Mouse (Mus musculus) hindbrain, embryonic 15.5 days (tissue): ENCODE results near the gene Phf13. TPM values are rescaled to one million over a fixed set of nuclear protein-coding genes. Genes with fewer than 3 reads are reported as not detected.

ENCODE experiments used
- ATAC-seq: fragments of 200-750 bp; cut with Nextera tagmentation; 2 replicates; pipeline ENCODE4 v1.8.0; 2017; ENCODE audit warnings: low read depth, moderate number of reproducible peaks, moderate TSS enrichment; ENCODE audit not compliant: low FRiP score
- H3K27ac ChIP-seq: fragments of 300-500 bp; sonication (generic); replicated peaks from 2 replicates; pipeline ENCODE4 v1.5.1; 2015; ENCODE audit warnings: mild to moderate bottlenecking, inconsistent platforms
- H3K27me3 ChIP-seq: fragments of 300-500 bp; sonication (generic); 2 replicates; pipeline ENCODE4 v1.6.1; 2015; ENCODE audit warnings: control low read depth, inconsistent platforms
- H3K36me3 ChIP-seq: fragments of 300-500 bp; sonication (generic); 2 replicates; pipeline ENCODE4 v1.6.1; 2015; ENCODE audit warnings: control low read depth, inconsistent platforms
- H3K4me1 ChIP-seq: fragments of 300-500 bp; sonication (generic); replicated peaks from 2 replicates; pipeline ENCODE4 v1.6.1; 2015; ENCODE audit warnings: control low read depth, inconsistent platforms
- H3K4me2 ChIP-seq: fragments of 300-500 bp; sonication (generic); 2 replicates; pipeline ENCODE4 v1.6.1; 2015; ENCODE audit warnings: moderate library complexity, mild to moderate bottlenecking, inconsistent platforms
- H3K4me3 ChIP-seq: fragments of 300-500 bp; sonication (generic); 2 replicates; pipeline ENCODE4 v1.5.1; 2015; ENCODE audit warnings: mild to moderate bottlenecking, inconsistent platforms
- H3K9ac ChIP-seq: fragments of 300-500 bp; sonication (generic); 2 replicates; pipeline ENCODE4 v1.6.1; 2015; ENCODE audit warnings: inconsistent platforms
- H3K9me3 ChIP-seq: fragments of 300-500 bp; sonication (generic); 2 replicates; pipeline ENCODE4 v1.6.1; 2016; ENCODE audit warnings: control low read depth, inconsistent platforms
- WGBS: fragments of 180-500 bp; shearing (Covaris S2); methylation state at CpG from one replicate; pipeline ENCODE4 v1.1.7; 2015; 5-methylcytosine and 5-hydroxymethylcytosine counted together
- polyA plus RNA-seq: library from polyadenylated mRNA; unstranded; fragments of >200 nt; fragmentation: Nextera tagmentation; extraction: Ambion mirVana; gene quantifications from 2 replicates; pipeline ENCODE4 v1.2.1, GENCODE M21; 2015

Gene Phf13
- polyA plus RNA-seq, 1 experiment from 2014 or later, result 25.5 TPM

DNA sequence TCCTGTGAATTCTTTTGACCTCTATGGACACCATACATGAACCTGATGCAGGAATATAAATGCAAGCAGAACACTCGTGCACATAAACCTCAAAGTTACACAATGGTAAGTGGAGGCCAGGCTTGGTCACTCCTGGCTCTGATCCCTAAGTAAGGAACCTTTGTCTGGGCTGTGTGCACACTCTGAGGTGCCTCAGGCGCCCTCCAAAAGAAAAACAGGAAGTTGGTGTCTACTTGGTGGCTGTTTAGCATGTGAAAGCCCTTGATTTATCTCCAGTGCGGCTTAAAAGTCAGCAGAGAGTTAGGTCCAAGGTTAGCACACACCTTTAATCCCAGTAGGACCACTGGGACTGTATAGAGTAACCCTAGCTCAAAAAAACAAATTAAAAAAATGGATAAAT is 3.4 kb upstream of the Phf13 start:
- no peaks in the 10 kb centered on the region for H3K36me3 ChIP-seq
- no peak overlapping the region for H3K27ac ChIP-seq
- no peaks in the 10 kb centered on the region for H3K9me3 ChIP-seq
- H3K4me2 ChIP-seq, result no peak overlapping the region
- H3K4me3 ChIP-seq, result no peak overlapping the region
- no peak for ATAC-seq
- no peak overlapping the region for H3K9ac ChIP-seq
- WGBS, result 78% methylated on average over 3 of the region's 3 CpGs
- H3K4me1 ChIP-seq, result peaks cover 13% of the 10 kb centered on the region
- H3K27me3 ChIP-seq, result no peaks in the 10 kb centered on the region

DNA sequence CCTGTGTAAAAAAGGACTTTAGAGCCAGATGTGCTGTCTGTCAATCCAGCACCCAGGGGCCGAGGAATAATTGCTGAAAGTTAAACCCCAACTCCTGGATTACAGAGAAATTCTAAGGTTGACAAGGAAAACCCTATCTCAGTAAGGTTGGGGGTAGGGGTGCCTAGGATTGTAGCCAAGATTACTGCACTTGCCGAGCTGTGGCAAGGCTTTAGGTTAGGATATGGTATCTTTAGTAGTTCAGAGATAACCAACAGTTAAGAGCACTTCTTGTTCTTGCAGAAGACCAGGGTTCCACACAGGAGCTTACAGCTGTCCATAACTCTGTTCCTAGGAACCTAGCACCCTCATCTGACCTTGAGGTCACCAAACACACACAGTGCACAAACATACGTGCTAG is 1.6 kb upstream of the Phf13 start:
- WGBS, result 81% methylated on average over 3 of the region's 3 CpGs
- H3K9me3 ChIP-seq, result no peaks in the 10 kb centered on the region
- no peak for ATAC-seq
- H3K27me3 ChIP-seq, result no peaks in the 10 kb centered on the region
- H3K4me3 ChIP-seq, result 0 out of 2 replicates have a peak overlapping the region, but pooled peaks have one; percentile 99
- peaks cover 25% of the 10 kb centered on the region for H3K4me1 ChIP-seq
- H3K27ac ChIP-seq, result no peak overlapping the region
- H3K9ac ChIP-seq, result no peak overlapping the region
- H3K36me3 ChIP-seq, result no peaks in the 10 kb centered on the region
- H3K4me2 ChIP-seq, result peak overlapping the region; percentile 87

DNA sequence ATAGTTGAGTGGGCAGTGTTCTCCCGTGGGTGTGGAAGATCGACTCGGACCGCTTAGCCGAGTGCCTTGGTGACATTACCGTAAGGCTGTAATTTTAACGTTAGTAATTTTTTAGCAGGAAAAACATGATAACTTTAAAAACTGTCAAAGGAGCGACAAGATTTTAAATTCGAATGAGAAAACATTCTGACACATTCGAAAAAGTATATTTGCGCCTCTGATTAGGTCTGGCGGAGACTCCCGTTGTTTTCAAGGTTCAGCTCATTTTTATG is 829 bp upstream of the Phf13 start:
- H3K4me1 ChIP-seq, result peaks cover 25% of the 10 kb centered on the region
- peak overlapping the region; percentile 87 for H3K4me2 ChIP-seq
- 5% methylated on average over 13 of the region's 13 CpGs for WGBS
- H3K4me3 ChIP-seq, result peak overlapping the region; percentile 99
- no peaks in the 10 kb centered on the region for H3K9me3 ChIP-seq
- peaks cover 5% of the 10 kb centered on the region for H3K36me3 ChIP-seq
- no peak for ATAC-seq
- peak overlapping the region; percentile 54 for H3K9ac ChIP-seq
- no peaks in the 10 kb centered on the region for H3K27me3 ChIP-seq
- H3K27ac ChIP-seq, result peak overlapping the region; percentile 90

DNA sequence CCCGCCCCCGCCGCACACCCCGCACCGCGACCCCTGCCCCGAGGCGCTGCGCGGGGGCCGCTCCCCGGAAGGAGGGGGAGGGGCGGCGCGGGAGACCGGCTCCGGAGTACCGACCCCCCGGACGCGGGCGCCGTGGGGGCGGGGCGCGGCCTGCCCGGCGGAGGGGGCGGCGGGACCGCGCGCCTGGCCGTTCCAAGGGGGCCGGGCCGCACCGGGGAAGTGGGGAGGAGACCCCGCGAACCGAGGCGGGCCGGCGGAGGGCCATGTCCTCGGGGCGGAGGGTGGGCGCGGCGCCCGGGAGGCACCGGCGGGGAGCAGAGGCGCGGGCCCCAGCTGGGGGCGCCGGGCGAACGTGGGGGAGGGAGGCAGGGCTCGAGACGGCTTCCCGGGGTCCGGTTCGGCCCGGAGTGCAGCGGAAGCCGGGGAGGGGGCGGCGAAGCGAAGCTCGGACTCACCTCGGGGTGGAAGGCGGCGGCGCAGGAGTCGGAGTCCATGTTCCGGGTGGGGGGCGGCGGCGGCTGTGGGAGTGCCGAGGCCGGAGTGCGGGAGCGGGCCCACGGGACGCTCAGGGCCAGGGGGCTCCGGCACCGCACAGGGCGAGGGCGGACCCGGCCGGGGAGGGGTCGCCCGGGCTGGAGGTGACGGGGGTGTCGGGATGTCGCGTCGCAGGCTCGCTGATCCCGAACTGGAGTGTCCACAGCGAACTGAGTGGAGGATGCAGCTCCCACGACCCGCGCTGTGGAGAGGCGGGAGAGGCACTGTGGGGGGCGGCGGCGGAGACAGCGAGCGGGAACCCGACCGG is 486 bp downstream of the Phf13 start:
- peak; percentile 74; the same call in 1 of the 2 replicates for ATAC-seq
- H3K4me1 ChIP-seq, result peaks cover 25% of the 10 kb centered on the region
- H3K27me3 ChIP-seq, result no peaks in the 10 kb centered on the region
- H3K4me2 ChIP-seq, result peak overlapping the region; percentile 87
- WGBS, result under 1% methylated on average over 80 of the region's 111 CpGs
- H3K9ac ChIP-seq, result peak overlapping the region; percentile 83
- H3K9me3 ChIP-seq, result no peaks in the 10 kb centered on the region
- peak overlapping the region; percentile 99 for H3K4me3 ChIP-seq
- H3K27ac ChIP-seq, result peak overlapping the region; percentile 84
- H3K36me3 ChIP-seq, result peaks cover 18% of the 10 kb centered on the region

DNA sequence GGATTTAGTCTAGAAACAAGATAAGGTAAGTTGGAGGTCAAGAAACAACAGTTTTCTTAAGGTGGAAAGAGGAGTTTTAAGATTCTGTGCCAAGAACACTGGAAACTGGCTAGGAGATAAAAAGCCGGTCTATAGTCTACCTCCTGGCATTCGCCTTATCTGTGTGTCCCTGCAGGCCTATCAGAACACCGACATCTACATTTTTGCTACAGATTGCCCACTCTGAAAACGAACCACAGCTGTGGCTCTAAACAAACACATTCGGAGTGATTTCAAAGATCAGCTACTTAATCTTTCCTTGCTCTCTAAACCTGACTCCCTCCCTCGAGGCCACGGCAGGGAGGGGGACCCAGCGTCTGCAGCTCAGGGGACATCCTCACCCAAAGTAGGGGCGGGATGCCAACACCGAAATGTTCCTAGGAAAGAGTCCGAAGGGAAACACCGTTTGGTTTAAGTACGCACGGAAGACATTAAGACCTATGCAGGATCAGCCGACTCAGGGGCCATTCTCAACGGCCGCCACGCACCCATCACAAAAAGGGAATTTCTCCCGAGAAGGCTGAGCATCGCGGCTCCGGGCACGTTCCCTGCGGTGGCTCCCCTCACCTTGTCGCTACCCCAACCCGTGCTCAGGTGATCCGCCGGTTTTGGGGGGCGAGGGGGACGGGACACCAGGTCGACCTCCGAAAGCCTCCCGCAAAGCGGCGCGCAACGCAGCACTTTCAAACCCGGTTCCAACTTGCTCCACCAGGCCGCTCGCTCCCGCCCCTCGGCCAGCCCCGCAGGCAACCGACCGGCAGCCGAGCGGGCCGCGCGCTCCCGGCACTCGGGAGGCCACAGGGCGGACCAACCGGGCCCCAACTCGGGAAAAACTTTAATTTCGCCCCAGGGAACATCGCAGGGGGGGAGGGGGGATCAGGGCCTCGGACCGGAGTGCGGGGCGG is 1.6 kb downstream of the Phf13 start:
- Histone ChIP-seq H3K9ac (peak overlapping the region; percentile 83), H3K9me3 (no peaks in the 10 kb centered on the region), H3K4me2 (peak overlapping the region; percentile 87), H3K27ac (peak overlapping the region; percentile 84), H3K4me3 (peak overlapping the region; percentile 99), H3K36me3 (peaks cover 27% of the 10 kb centered on the region), H3K27me3 (no peaks in the 10 kb centered on the region), H3K4me1 (peaks cover 25% of the 10 kb centered on the region)
- ATAC-seq, result no peak
- under 1% methylated on average over 55 of the region's 61 CpGs for WGBS

DNA sequence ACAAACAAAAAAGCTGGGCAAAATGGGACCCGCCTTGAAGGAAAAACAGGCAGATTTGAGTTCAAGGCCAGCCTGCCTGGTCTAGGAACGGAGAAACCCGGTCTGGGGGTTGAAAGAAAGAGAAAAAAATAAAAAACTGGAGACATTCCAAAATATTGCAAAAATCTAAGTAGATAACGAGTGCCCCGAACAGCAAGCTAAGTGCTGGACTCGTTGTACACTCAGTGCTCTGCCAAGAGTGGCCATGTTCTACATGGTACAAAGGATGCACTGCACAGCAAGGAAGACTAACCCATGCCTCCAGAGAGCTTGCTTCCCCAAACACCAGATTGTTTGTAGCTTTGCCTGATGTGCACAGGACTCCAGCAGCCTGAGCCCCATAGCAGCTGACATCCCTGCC is 3.0 kb downstream of the Phf13 start:
- peaks cover 27% of the 10 kb centered on the region for H3K36me3 ChIP-seq
- WGBS, result 82% methylated on average over 6 of the region's 6 CpGs
- H3K4me3 ChIP-seq, result no peak overlapping the region
- ATAC-seq, result no peak
- peaks cover 34% of the 10 kb centered on the region for H3K4me1 ChIP-seq
- no peaks in the 10 kb centered on the region for H3K27me3 ChIP-seq
- H3K4me2 ChIP-seq, result no peak overlapping the region
- no peak overlapping the region for H3K9ac ChIP-seq
- H3K27ac ChIP-seq, result no peak overlapping the region
- H3K9me3 ChIP-seq, result no peaks in the 10 kb centered on the region

DNA sequence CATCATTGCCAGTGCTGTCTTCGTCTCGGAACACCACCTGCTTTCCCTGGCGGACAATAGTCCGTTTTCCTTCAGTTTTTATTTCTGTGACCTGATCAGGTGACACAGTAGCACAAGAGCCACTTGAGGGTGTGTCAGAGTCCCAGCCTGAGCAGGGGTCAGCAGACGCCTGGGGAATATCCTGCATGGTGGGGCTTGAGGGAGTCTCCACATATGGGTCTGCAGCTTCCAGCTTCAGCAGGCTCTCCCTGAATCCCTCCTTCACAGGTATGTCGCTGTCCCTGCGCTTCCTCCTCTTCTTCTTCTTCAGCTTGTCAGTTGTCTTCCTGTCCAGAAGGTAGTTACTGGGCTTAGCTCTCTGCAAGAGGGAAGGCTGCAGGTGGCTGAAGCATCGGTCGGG is 4.0 kb downstream of the Phf13 start:
- Histone ChIP-seq H3K27ac (no peak overlapping the region), H3K9ac (no peak overlapping the region), H3K4me2 (no peak overlapping the region), H3K4me1 (peaks cover 35% of the 10 kb centered on the region), H3K4me3 (no peak overlapping the region), H3K36me3 (peaks cover 27% of the 10 kb centered on the region), H3K27me3 (no peaks in the 10 kb centered on the region), H3K9me3 (no peaks in the 10 kb centered on the region)
- WGBS, result 95% methylated on average over 9 of the region's 9 CpGs
- ATAC-seq, result no peak

DNA sequence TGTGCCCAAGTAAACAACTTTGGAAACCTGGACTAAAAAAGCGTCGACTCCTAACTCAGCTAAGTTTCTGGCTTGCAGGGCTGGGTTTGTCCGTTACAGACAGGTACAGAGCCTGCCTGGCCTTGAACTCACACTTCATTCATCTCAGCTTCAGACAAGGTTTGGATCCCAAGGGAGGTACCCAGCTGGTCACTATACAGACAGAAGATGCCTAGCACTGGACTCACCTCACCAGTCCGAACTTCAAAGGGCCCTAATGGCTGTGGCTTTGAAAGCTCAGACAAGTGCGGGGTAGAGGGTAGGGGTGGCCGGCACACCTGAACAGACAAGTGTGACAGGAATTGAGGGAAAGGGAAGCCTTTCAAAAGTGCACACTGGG is 7.0 kb downstream of the Phf13 start:
- H3K4me3 ChIP-seq, result peak overlapping the region; percentile 70
- H3K27ac ChIP-seq, result peak overlapping the region; percentile 81
- 34% methylated on average over 6 of the region's 6 CpGs for WGBS
- no peak for ATAC-seq
- H3K27me3 ChIP-seq, result no peaks in the 10 kb centered on the region
- H3K36me3 ChIP-seq, result peaks cover 27% of the 10 kb centered on the region
- H3K4me1 ChIP-seq, result peaks cover 34% of the 10 kb centered on the region
- peak overlapping the region; percentile 72 for H3K4me2 ChIP-seq
- H3K9me3 ChIP-seq, result no peaks in the 10 kb centered on the region
- H3K9ac ChIP-seq, result no peak overlapping the region

DNA sequence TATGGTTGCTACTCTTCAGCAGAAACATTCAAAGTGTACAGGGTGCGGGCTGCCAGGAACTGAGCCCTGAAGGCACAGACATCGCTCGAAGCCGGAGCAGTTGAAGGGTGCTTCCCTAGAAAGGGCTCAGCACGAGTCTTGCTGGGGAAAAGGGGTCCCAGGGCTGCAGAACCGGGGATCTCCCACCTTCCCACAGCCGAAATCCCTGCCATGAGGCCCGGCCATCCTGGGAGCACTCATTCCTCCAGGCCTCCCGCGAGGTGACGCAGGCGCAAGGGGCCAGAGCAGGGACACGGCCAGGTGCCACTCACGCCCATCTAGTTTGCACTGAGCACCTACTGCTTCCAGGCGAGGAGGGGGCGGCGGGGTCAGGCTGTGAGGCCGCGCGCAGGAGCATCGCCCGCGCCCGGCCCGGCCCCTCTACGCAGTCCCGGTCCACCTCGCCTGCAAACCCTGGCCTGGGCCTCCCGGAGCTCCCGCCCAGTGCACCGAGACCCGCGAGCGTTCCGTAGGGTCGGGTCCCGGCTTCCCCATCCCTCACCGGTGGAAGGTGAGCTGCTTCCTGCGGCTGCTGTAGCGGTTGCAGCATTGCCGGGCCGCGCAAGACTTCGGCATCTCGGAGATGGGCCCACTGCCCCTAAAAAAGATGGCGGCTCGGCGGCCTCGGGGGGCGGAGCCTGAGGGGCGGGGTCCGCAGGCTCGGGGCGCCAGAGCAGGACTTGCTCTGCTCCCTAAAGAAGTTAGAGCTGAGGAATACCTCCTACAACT is 7.5 kb downstream of the Phf13 start, which contains the start of gene Thap3:
Thap3 (minus strand) TSS at position 656 of the 768 bp plus-strand sequence.
- Histone ChIP-seq H3K4me3 (peak within 1 kb of the TSS; percentile 70), H3K4me1 (peaks cover 29% of the 10 kb centered on the region), H3K4me2 (peak within 1 kb of the TSS; percentile 72), H3K9me3 (no peaks in the 10 kb centered on the region), H3K27me3 (no peaks in the 10 kb centered on the region), H3K9ac (peak within 1 kb of the TSS; percentile 86), H3K27ac (peak within 1 kb of the TSS; percentile 81), H3K36me3 (peaks cover 27% of the 10 kb centered on the region)
- peak; percentile 75 for ATAC-seq
- 1% methylated on average over 53 of the region's 54 CpGs for WGBS

DNA sequence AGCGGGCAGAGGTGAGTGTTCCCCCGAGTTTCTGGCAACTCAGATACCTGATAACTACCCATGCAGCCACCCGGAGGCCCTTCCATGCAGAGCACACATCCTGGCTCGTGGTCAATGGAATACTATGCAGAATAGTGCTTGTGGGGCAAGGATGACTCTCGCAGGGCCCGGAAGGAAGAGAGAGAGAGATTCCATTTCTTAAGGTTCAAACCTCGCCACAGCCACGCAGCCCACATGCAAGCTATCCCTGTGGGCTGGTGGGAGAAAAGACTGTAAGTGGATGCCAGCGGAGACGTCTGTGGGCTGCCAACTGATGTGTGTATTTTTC is 8.1 kb downstream of the Phf13 start:
- ATAC-seq, result no peak
- Histone ChIP-seq H3K9me3 (no peaks in the 10 kb centered on the region), H3K36me3 (peaks cover 27% of the 10 kb centered on the region), H3K9ac (peak overlapping the region; percentile 86), H3K27me3 (no peaks in the 10 kb centered on the region), H3K4me1 (peaks cover 26% of the 10 kb centered on the region), H3K27ac (peak overlapping the region; percentile 81), H3K4me3 (peak overlapping the region; percentile 70), H3K4me2 (peak overlapping the region; percentile 72)
- 24% methylated on average over 10 of the region's 10 CpGs for WGBS

DNA sequence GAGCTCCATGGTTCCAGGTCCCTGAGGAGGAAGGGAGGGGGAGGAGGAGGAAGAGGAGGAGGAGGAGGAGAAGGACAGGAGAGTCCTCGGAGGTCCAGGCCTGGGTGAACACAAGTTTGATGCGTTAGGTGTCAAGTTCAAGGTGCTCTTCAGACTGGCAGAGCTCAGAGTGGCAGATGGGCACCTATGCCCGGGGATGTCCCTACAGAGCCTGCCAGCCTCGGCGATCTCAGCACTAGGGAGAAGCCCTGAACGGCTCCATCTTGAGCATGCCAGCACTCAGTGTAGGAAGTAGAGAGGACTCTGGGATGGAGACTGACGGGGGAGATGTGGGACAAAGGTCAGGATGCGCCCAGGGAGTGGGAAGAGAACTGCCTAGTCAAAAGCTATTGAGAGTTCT is 9.4 kb downstream of the Phf13 start:
- H3K36me3 ChIP-seq, result peaks cover 19% of the 10 kb centered on the region
- H3K4me1 ChIP-seq, result peaks cover 27% of the 10 kb centered on the region
- H3K4me3 ChIP-seq, result no peak overlapping the region
- no peak overlapping the region for H3K4me2 ChIP-seq
- no peaks in the 10 kb centered on the region for H3K9me3 ChIP-seq
- 66% methylated on average over 8 of the region's 8 CpGs for WGBS
- no peaks in the 10 kb centered on the region for H3K27me3 ChIP-seq
- no peak overlapping the region for H3K9ac ChIP-seq
- H3K27ac ChIP-seq, result no peak overlapping the region
- no peak for ATAC-seq

DNA sequence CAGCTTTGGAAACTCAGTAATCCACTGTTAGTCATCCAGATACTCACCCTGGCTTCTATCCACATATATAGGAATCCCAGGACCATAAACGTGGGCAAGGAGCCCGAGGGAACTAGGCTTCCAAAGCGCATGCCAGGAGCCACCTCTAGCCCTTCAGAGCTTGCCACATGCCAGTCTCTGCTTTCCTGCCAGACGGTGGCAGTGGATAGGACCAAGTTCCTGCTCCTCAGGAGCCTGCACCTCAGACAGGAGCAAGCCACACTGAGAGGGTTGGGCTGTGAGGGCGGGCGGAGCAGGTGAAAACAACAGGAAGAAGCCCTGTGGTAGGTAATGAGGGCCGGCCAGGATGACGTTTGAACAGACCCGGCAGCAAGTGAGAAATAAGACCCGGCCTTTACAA is 10.2 kb downstream of the Phf13 start:
- 41% methylated on average over 10 of the region's 10 CpGs for WGBS
- H3K4me1 ChIP-seq, result peaks cover 29% of the 10 kb centered on the region
- no peaks in the 10 kb centered on the region for H3K9me3 ChIP-seq
- no peak overlapping the region for H3K4me3 ChIP-seq
- ATAC-seq, result no peak
- no peak overlapping the region for H3K27ac ChIP-seq
- H3K9ac ChIP-seq, result no peak overlapping the region
- H3K36me3 ChIP-seq, result peaks cover 15% of the 10 kb centered on the region; the same call in 1 of the 2 replicates
- no peaks in the 10 kb centered on the region for H3K27me3 ChIP-seq
- no peak overlapping the region for H3K4me2 ChIP-seq
